Mouse (Mus musculus): ENCODE data around the gene Gp1ba. TPM values are rescaled to one million over a fixed set of nuclear protein-coding genes. Genes with fewer than 3 reads are reported as not detected.

The Gp1ba gene
- polyA plus RNA-seq, 1 experiment from 2014 or later, result 0.05 TPM

DNA sequence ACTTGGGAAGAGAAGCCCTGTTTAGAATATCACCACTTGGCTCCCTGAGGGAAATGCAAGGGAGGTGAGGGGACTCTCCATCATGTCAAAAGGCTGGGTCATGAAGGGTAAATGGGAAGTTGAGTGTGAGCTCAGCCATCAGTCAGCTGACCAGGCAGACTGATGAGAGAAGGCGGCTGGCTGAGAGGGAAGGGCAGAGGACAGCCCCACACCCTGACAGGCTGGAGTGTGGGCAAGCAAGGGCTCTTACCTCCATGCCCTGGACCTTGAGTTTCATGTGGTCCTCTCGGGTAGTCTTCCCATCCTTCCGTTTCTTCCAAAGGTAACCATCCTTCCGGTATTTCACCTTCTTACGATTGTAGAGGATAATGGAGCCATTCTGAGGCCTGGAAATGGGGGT, 44.7 kb downstream of the Gp1ba start:
- Histone ChIP-seq H3K4me2 (ENCODE audit: low read depth, low read length) (no peak overlapping the region), H3K27me3 (replicated peaks; ENCODE audit: control insufficient read depth, insufficient read depth, low read length) (no peaks in the 10 kb centered on the region), H3K36me3 (ENCODE audit: control insufficient read depth, insufficient read depth, low read length) (peaks cover 3% of the 10 kb centered on the region; the same call in 1 of the 2 replicates), H3K4me3 (ENCODE audit: low read length) (no peak overlapping the region), H3K9ac (ENCODE audit: low read depth, low read length) (no peak overlapping the region), H3K9me3 (ENCODE audit: control insufficient read depth, low read length) (no peaks in the 10 kb centered on the region), H3K4me1 (ENCODE audit: control insufficient read depth, insufficient read depth, low read length) (peaks cover 26% of the 10 kb centered on the region), H3K27ac (ENCODE audit: low read length) (no peak overlapping the region)
- no peak for ATAC-seq
- 83% methylated on average over 5 of the region's 5 CpGs for WGBS

DNA sequence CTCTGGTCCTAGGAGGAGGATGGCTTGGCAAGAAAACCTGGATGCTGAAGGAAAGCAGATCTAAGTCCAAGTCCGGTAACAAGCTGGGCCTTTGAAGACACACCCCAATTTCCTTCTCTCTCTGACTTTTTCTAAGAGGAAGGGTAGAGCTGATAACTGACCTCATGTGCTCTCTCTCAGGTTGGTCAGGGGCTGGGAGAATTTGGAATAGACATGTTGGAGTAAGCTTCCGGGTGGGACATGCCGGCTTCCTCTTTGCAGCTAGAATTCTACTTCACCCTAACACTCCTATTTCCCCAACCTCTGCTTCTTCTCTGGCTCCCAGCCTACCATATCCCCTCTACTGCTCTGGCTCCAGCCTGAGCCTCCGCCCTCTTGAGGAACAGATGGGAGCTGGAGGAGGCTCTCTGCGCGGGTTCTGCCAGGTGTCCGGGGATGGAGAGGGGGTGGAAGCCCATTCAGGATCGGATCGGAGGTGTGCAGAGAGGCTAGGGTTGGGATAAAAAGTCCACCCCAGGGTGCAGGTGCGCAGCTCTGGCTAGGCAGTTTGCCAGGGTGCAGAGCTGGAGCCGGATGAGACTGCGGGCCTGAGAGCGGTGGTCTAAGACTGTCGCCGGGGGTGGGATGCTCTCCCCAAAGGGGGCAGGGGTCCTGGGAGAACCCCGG, 48.1 kb downstream of the Gp1ba start:
- 3% methylated on average over 16 of the region's 16 CpGs for WGBS
- H3K4me3 ChIP-seq (ENCODE audit: low read length), result peak overlapping the region; percentile 90
- peaks cover 36% of the 10 kb centered on the region for H3K4me1 ChIP-seq (ENCODE audit: control insufficient read depth, insufficient read depth, low read length)
- H3K36me3 ChIP-seq (ENCODE audit: control insufficient read depth, insufficient read depth, low read length), result 0 out of 2 replicates have a peak, but pooled peaks cover 3% of the 10 kb centered on the region
- H3K27ac ChIP-seq (ENCODE audit: low read length), result peak overlapping the region; percentile 93
- H3K9me3 ChIP-seq (ENCODE audit: control insufficient read depth, low read length), result no peaks in the 10 kb centered on the region
- H3K27me3 ChIP-seq (replicated peaks; ENCODE audit: control insufficient read depth, insufficient read depth, low read length), result no peaks in the 10 kb centered on the region
- peak overlapping the region; percentile 92 for H3K4me2 ChIP-seq (ENCODE audit: low read depth, low read length)
- ATAC-seq, result peak; percentile 57
- peak overlapping the region; percentile 93 for H3K9ac ChIP-seq (ENCODE audit: low read depth, low read length)

DNA sequence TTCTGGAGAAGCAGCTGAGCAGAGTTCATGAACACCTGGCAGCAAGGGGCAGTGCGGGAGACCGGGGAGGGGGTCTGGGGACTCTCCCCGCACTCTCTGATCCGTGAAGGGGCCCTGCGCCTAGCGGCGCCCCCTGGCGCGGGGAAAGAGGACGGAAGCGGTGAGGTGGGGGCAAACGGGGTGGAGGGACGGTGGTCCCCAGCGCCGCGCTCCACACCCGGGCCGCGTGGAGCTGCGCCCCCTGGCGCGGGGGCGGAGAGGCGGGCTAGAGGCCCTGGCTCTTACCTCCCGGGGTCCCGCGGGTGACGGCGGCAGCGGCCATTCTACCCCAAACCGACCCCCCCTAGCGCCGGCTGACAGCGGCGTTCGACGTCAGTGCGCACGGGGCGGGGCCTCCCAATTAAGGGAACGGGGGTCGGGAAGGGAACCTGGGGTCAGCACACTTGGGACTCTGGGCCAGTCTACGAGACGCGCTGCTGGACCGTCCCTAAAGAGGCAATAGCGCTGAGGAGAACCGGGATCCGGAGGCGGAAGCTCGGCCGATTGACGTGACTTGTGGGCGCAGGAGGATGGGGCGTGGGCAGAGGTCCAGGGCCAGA, 48.8 kb downstream of the Gp1ba start, which contains the start of gene Camta2:
Gene Camta2 (minus strand): TSS at position 505 of the 599 bp plus-strand sequence.
- Histone ChIP-seq H3K9me3 (ENCODE audit: control insufficient read depth, low read length) (no peaks in the 10 kb centered on the region), H3K9ac (ENCODE audit: low read depth, low read length) (peak within 1 kb of the TSS; percentile 93), H3K4me3 (ENCODE audit: low read length) (peak within 1 kb of the TSS; percentile 90), H3K4me2 (ENCODE audit: low read depth, low read length) (peak within 1 kb of the TSS; percentile 92), H3K27ac (ENCODE audit: low read length) (peak within 1 kb of the TSS; percentile 93), H3K36me3 (ENCODE audit: control insufficient read depth, insufficient read depth, low read length) (0 out of 2 replicates have a peak, but pooled peaks cover 3% of the 10 kb centered on the region), H3K27me3 (replicated peaks; ENCODE audit: control insufficient read depth, insufficient read depth, low read length) (no peaks in the 10 kb centered on the region), H3K4me1 (ENCODE audit: control insufficient read depth, insufficient read depth, low read length) (peaks cover 32% of the 10 kb centered on the region)
- under 1% methylated on average over 47 of the region's 55 CpGs for WGBS
- ATAC-seq, result peak; percentile 69

DNA sequence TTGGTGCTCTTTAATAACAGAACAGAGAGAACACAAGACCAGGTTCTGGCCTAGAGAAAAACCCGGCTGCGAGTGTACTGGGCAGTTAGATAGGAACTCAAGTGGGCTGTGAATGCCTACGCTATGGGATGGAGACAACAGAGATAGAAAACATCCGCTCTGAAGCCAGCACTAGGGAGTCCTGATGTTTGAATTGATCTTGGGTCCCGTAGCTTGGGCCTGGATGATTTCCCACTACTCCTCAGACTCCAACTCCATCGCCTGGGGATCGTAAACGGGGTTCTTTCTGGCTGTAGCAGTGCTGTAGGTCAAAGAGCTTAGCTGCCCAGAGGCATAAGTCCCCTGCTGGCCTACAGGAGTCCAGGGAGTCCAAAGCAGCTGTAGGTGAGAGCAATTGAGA, 49.5 kb downstream of the Gp1ba start:
- H3K4me1 ChIP-seq (ENCODE audit: control insufficient read depth, insufficient read depth, low read length), result peaks cover 32% of the 10 kb centered on the region
- H3K4me2 ChIP-seq (ENCODE audit: low read depth, low read length), result peak overlapping the region; percentile 92
- no peak for ATAC-seq
- peak overlapping the region; percentile 93 for H3K27ac ChIP-seq (ENCODE audit: low read length)
- H3K4me3 ChIP-seq (ENCODE audit: low read length), result peak overlapping the region; percentile 90
- H3K36me3 ChIP-seq (ENCODE audit: control insufficient read depth, insufficient read depth, low read length), result no peaks in the 10 kb centered on the region
- H3K9me3 ChIP-seq (ENCODE audit: control insufficient read depth, low read length), result no peaks in the 10 kb centered on the region
- peak overlapping the region; percentile 93 for H3K9ac ChIP-seq (ENCODE audit: low read depth, low read length)
- 19% methylated on average over 8 of the region's 8 CpGs for WGBS
- no peaks in the 10 kb centered on the region for H3K27me3 ChIP-seq (replicated peaks; ENCODE audit: control insufficient read depth, insufficient read depth, low read length)

DNA sequence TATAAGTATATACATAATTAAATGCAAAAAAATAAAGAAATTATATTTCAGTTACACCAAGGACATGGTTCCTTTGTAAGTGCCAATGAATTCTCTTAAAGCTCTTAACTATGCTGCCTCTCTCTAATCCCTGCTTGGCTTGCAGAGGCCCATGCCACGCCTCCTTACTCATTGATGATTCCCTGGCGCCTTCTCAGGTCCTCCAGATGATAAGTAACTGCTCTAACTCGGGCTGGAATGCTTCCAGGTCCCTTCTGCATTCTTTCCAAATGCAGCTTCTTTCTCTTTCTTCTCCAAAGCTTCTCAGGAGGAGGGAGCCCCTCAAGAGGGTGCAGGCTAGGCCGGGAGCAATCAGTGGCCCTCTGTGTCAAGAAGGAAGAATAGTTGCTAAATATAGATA, 50.7 kb downstream of the Gp1ba start:
- H3K4me1 ChIP-seq (ENCODE audit: control insufficient read depth, insufficient read depth, low read length), result peaks cover 32% of the 10 kb centered on the region
- ATAC-seq, result no peak
- no peak overlapping the region for H3K27ac ChIP-seq (ENCODE audit: low read length)
- no peaks in the 10 kb centered on the region for H3K36me3 ChIP-seq (ENCODE audit: control insufficient read depth, insufficient read depth, low read length)
- no peak overlapping the region for H3K4me3 ChIP-seq (ENCODE audit: low read length)
- no peak overlapping the region for H3K9ac ChIP-seq (ENCODE audit: low read depth, low read length)
- no peak overlapping the region for H3K4me2 ChIP-seq (ENCODE audit: low read depth, low read length)
- H3K9me3 ChIP-seq (ENCODE audit: control insufficient read depth, low read length), result no peaks in the 10 kb centered on the region
- WGBS, result 37% methylated on average over 4 of the region's 4 CpGs
- H3K27me3 ChIP-seq (replicated peaks; ENCODE audit: control insufficient read depth, insufficient read depth, low read length), result no peaks in the 10 kb centered on the region

Other genes starting within 250 kb of the Gp1ba start
- 29.1 and 31.5 TPM in 2 replicates for gene Pelp1, start 229.1 kb upstream of the Gp1ba start, polyA plus RNA-seq (2015; fragmentation: Nextera tagmentation; extraction: Ambion mirVana)
- gene Arrb2, start 206.5 kb upstream of the Gp1ba start, polyA plus RNA-seq (2015; fragmentation: Nextera tagmentation; extraction: Ambion mirVana), result 10.1 and 10.7 TPM in 2 replicates
- 38.4 and 41.7 TPM in 2 replicates for gene Med11, start 187.2 kb upstream of the Gp1ba start, polyA plus RNA-seq (2015; fragmentation: Nextera tagmentation; extraction: Ambion mirVana)
- gene Zmynd15, start 179.7 kb upstream of the Gp1ba start, polyA plus RNA-seq (2015; fragmentation: Nextera tagmentation; extraction: Ambion mirVana), result 1.1 and 1.2 TPM in 2 replicates
- gene Cxcl16, start 179.1 kb upstream of the Gp1ba start, polyA plus RNA-seq (2015; fragmentation: Nextera tagmentation; extraction: Ambion mirVana), result 10.9 and 11.9 TPM in 2 replicates
- gene Tm4sf5, start 133.9 kb upstream of the Gp1ba start, polyA plus RNA-seq (2015; fragmentation: Nextera tagmentation; extraction: Ambion mirVana), result 253 and 283 TPM in 2 replicates
- gene Vmo1, start 124.5 kb upstream of the Gp1ba start, polyA plus RNA-seq (2015; fragmentation: Nextera tagmentation; extraction: Ambion mirVana), result 0.28 and 0.71 TPM in 2 replicates
- 1.9 and 2.0 TPM in 2 replicates for gene Gltpd2, start 119.9 kb upstream of the Gp1ba start, polyA plus RNA-seq (2015; fragmentation: Nextera tagmentation; extraction: Ambion mirVana)
- gene Psmb6, start 113.8 kb upstream of the Gp1ba start, polyA plus RNA-seq (2015; fragmentation: Nextera tagmentation; extraction: Ambion mirVana), result 626 and 669 TPM in 2 replicates
- gene Gm40193, start 106.2 kb upstream of the Gp1ba start, polyA plus RNA-seq (2015; fragmentation: Nextera tagmentation; extraction: Ambion mirVana), result not detected in 2 replicates
- 9.3 and 10.0 TPM in 2 replicates for gene Pld2, start 99.1 kb upstream of the Gp1ba start, polyA plus RNA-seq (2015; fragmentation: Nextera tagmentation; extraction: Ambion mirVana)
- gene Mink1, start 76.2 kb upstream of the Gp1ba start, polyA plus RNA-seq (2015; fragmentation: Nextera tagmentation; extraction: Ambion mirVana), result 9.3 and 10.6 TPM in 2 replicates
- not detected in 2 replicates for gene 4930544D05Rik, start 23.3 kb upstream of the Gp1ba start, polyA plus RNA-seq (2015; fragmentation: Nextera tagmentation; extraction: Ambion mirVana)
- 0.17 TPM in 1 of 2 replicates, not detected in the other for gene Chrne, start 19.9 kb upstream of the Gp1ba start, polyA plus RNA-seq (2015; fragmentation: Nextera tagmentation; extraction: Ambion mirVana)
- 121 and 123 TPM in 2 replicates for gene Rnf167, start 8.1 kb downstream of the Gp1ba start, polyA plus RNA-seq (2015; fragmentation: Nextera tagmentation; extraction: Ambion mirVana)
- gene Slc25a11, start 8.4 kb downstream of the Gp1ba start, polyA plus RNA-seq (2015; fragmentation: Nextera tagmentation; extraction: Ambion mirVana), result 215 and 216 TPM in 2 replicates
- 2,307 and 2,326 TPM in 2 replicates for gene Pfn1, start 15.5 kb downstream of the Gp1ba start, polyA plus RNA-seq (2015; fragmentation: Nextera tagmentation; extraction: Ambion mirVana)
- gene Eno3, start 18.1 kb downstream of the Gp1ba start, polyA plus RNA-seq (2015; fragmentation: Nextera tagmentation; extraction: Ambion mirVana), result 12.8 and 13.5 TPM in 2 replicates
- gene Spag7, start 30.3 kb downstream of the Gp1ba start, polyA plus RNA-seq (2015; fragmentation: Nextera tagmentation; extraction: Ambion mirVana), result 132 and 159 TPM in 2 replicates
- 14.2 and 14.4 TPM in 2 replicates for gene Camta2, start 49.0 kb downstream of the Gp1ba start, polyA plus RNA-seq (2015; fragmentation: Nextera tagmentation; extraction: Ambion mirVana)
- gene Inca1, start 61.0 kb downstream of the Gp1ba start, polyA plus RNA-seq (2015; fragmentation: Nextera tagmentation; extraction: Ambion mirVana), result 1.4 and 1.8 TPM in 2 replicates
- 2.3 and 2.8 TPM in 2 replicates for gene Kif1c, start 61.4 kb downstream of the Gp1ba start, polyA plus RNA-seq (2015; fragmentation: Nextera tagmentation; extraction: Ambion mirVana)
- 4.8 and 5.3 TPM in 2 replicates for gene Zfp3, start 125.1 kb downstream of the Gp1ba start, polyA plus RNA-seq (2015; fragmentation: Nextera tagmentation; extraction: Ambion mirVana)
- 0.37 and 1.0 TPM in 2 replicates for gene Scimp, start 173.5 kb downstream of the Gp1ba start, polyA plus RNA-seq (2015; fragmentation: Nextera tagmentation; extraction: Ambion mirVana)
- gene Rabep1, start 205.7 kb downstream of the Gp1ba start, polyA plus RNA-seq (2015; fragmentation: Nextera tagmentation; extraction: Ambion mirVana), result 55.8 and 60.7 TPM in 2 replicates

Data from intestine, embryonic 16.5 days (tissue).